Mouse (Mus musculus): Measurements from ENCODE around the gene Vmn2r67. TPM values are rescaled to one million over a fixed set of nuclear protein-coding genes. Genes with fewer than 3 reads are reported as not detected.
"Not testable (repeated sequence)": the region's sequence is repeated elsewhere in the genome, so short reads cannot be mapped to it uniquely, and the experiment has no call there.

The Vmn2r67 gene
- total RNA-seq (2015; ENCODE audit: low replicate concordance) (not detected in 2 replicates), total RNA-seq (2017; ENCODE audit: low replicate concordance) (not detected in 2 replicates)

DNA sequence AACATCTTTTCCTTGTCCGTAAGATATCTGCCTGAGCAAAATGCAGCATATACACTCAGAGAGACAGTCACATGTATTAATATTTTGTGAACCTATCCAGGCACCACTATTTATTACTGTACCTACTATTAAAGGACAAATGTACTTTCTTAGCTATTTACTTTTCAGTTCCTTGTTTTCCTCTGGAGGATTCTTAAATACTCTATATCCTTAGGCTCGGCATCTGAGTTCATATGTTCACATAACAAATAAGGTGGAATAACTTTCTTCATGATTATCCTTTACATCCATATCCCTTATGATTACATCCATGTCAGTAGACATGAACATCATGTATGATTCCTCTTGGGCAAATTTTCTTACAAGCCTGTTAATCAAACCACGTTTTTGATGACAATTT lies at the start of gene Vmn2r67:
Gene Vmn2r67, minus strand, starts transcription at position 101 of the 400 bp plus-strand sequence.
- ATAC-seq (replicated peaks; ENCODE audit: low FRiP score, poor library complexity, severe bottlenecking), result no peak

DNA sequence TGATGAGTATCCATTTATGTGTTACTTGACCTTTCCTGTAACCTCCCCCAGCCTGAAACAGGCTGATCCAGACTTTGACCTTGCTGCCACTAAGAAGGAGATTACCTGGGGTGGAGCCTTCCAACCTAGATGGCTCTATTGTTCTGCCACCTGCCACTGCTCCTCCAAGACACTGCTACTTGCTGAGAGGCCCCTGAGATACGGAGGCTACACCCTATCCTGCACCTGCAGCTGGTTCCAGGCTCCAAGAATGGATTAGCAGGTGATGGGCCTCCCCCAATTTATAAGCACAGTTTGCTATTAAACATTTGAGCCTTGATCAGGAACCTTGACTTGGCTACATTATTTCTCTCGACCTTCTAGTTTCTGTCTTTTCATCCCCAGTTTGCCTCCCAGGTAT lies 51.3 kb downstream of the Vmn2r67 start:
- not testable (repeated sequence) for ATAC-seq (replicated peaks; ENCODE audit: low FRiP score, poor library complexity, severe bottlenecking)

Other genes starting within 250 kb of the Vmn2r67 start
- not detected in 2 replicates for gene Vmn2r65, start 191.9 kb downstream of the Vmn2r67 start, total RNA-seq (2015; ENCODE audit: low replicate concordance)
- gene Vmn2r65, start 191.9 kb downstream of the Vmn2r67 start, total RNA-seq (2017; ENCODE audit: low replicate concordance), result not detected in 2 replicates
- not detected in 2 replicates for gene Vmn2r66, start 143.7 kb downstream of the Vmn2r67 start, total RNA-seq (2015; ENCODE audit: low replicate concordance)
- not detected in 2 replicates for gene Vmn2r66, start 143.7 kb downstream of the Vmn2r67 start, total RNA-seq (2017; ENCODE audit: low replicate concordance)
- gene Vmn2r68, start 81.8 kb upstream of the Vmn2r67 start, total RNA-seq (2015; ENCODE audit: low replicate concordance), result not detected in 2 replicates
- gene Vmn2r68, start 81.8 kb upstream of the Vmn2r67 start, total RNA-seq (2017; ENCODE audit: low replicate concordance), result not detected in 2 replicates

Measured in erythroid progenitor cell, adult 5-6 weeks (primary cell).